Mouse (Mus musculus) midbrain, embryonic 16.5 days (tissue): Measurements from ENCODE around the gene Fcrls. TPM values are rescaled to one million over a fixed set of nuclear protein-coding genes. Genes with fewer than 3 reads are reported as not detected.

Experiments
- ATAC-seq: fragments of 200-750 bp; cut with Nextera tagmentation; 2 replicates; pipeline ENCODE4 v1.8.0; 2017; ENCODE audit warnings: moderate TSS enrichment
- H3K27ac ChIP-seq: fragments of 300-500 bp; sonication (generic); 2 replicates; pipeline ENCODE4 v1.5.1; 2014; ENCODE audit warnings: mild to moderate bottlenecking, low read length, mixed read lengths
- H3K27me3 ChIP-seq: fragments of 300-500 bp; sonication (generic); 2 replicates; pipeline ENCODE4 v1.6.1; 2014; ENCODE audit warnings: low read depth, low read length, mixed read lengths; ENCODE audit not compliant: control insufficient read depth, insufficient read depth
- H3K36me3 ChIP-seq: fragments of 300-500 bp; sonication (generic); 2 replicates; pipeline ENCODE4 v1.6.1; 2014; ENCODE audit warnings: mild to moderate bottlenecking, low read length, moderate library complexity, mixed read lengths; ENCODE audit not compliant: control insufficient read depth, insufficient read depth
- H3K4me1 ChIP-seq: fragments of 300-500 bp; sonication (generic); 2 replicates; pipeline ENCODE4 v1.6.1; 2014; ENCODE audit warnings: mild to moderate bottlenecking, low read length, mixed read lengths; ENCODE audit not compliant: control insufficient read depth, insufficient read depth
- H3K4me2 ChIP-seq: fragments of 300-500 bp; sonication (generic); 2 replicates; pipeline ENCODE4 v1.6.1; 2014; ENCODE audit warnings: mild to moderate bottlenecking, low read length, mixed read lengths
- H3K4me3 ChIP-seq: fragments of 300-500 bp; sonication (generic); 2 replicates; pipeline ENCODE4 v1.5.1; 2014; ENCODE audit warnings: low read depth, mild to moderate bottlenecking, low read length, moderate library complexity, mixed read lengths
- H3K9ac ChIP-seq: fragments of 300-500 bp; sonication (generic); 2 replicates; pipeline ENCODE4 v1.6.1; 2014; ENCODE audit warnings: low read depth, low read length, mixed read lengths
- H3K9me3 ChIP-seq: fragments of 300-500 bp; sonication (generic); replicated peaks from 2 replicates; pipeline ENCODE4 v1.6.1; 2014; ENCODE audit warnings: mild to moderate bottlenecking, low read length, mixed read lengths; ENCODE audit not compliant: control insufficient read depth, poor library complexity, severe bottlenecking
- WGBS: fragments of 180-500 bp; shearing (Covaris S2); extraction: QIAGEN DNeasy Blood & Tissue Kit; methylation state at CpG from one replicate; pipeline ENCODE4 v1.1.7; 2014; 5-methylcytosine and 5-hydroxymethylcytosine counted together
- polyA plus RNA-seq: library from polyadenylated mRNA; unstranded; fragments of >200 nt; fragmentation: Nextera tagmentation; extraction: Ambion mirVana; gene quantifications from 2 replicates; pipeline ENCODE4 v1.2.1, GENCODE M21; 2015

Fcrls gene
- 9.3 and 11.9 TPM in 2 replicates for polyA plus RNA-seq

DNA sequence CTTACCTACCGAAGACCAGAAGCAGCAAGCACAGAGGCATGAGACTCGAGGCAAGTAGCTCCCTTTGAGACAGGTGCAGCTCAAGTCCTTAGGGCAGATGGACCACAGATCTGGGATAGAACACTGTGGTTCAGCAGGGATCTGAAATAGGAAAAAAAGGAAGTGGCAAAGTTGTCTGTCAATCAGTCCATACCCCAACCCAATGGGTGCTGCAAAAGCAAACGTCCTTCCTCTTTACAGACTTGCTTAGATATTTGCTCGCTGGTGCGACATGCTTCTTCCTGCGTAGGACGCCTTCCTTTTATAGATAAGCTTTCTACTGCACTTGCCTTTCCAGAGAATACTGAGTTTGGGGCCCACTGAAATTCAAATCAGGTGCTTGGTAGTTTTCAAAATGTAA lies at the start of gene Fcrls:
Fcrls (minus strand) TSS at position 303 of the 400 bp plus-strand sequence.
- ATAC-seq: no peak

DNA sequence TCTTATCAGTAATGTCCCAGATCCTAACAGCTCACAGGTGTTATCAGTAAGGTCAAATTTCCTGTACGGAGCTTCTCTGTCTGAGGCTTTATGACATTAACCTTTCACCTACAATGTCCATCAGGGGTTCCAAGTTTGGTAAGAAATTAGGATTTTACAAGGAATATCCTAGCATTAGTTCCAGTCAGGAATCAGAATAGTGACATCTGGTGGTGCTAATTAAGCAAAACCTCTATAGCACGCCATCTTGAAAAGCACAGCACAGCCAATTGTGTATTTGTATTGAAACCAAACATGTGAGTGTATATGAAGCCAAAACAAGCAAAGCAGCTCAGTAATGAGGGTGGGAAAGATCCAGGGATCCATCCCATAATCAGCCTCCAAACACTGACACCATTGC lies 46.4 kb upstream of the Fcrls start:
- H3K4me1 ChIP-seq: no peaks in the 10 kb centered on the region
- no peaks in the 10 kb centered on the region for H3K27me3 ChIP-seq
- no peaks in the 10 kb centered on the region for H3K9me3 ChIP-seq
- no peaks in the 10 kb centered on the region for H3K36me3 ChIP-seq
- no peak overlapping the region for H3K9ac ChIP-seq
- no peak for ATAC-seq
- 83% methylated on average over 2 of the region's 2 CpGs for WGBS
- no peak overlapping the region for H3K27ac ChIP-seq
- no peak overlapping the region for H3K4me3 ChIP-seq
- H3K4me2 ChIP-seq: no peak overlapping the region

More for the DNA sequence above, at the start of gene Fcrls:
- Histone ChIP-seq H3K4me2 (no peak within 1 kb of the TSS), H3K27ac (no peak within 1 kb of the TSS), H3K4me3 (no peak within 1 kb of the TSS), H3K4me1 (no peaks in the 10 kb centered on the region), H3K9ac (no peak within 1 kb of the TSS), H3K27me3 (no peaks in the 10 kb centered on the region), H3K9me3 (no peaks in the 10 kb centered on the region), H3K36me3 (no peaks in the 10 kb centered on the region)
- 92% methylated on average over 7 of the region's 7 CpGs for WGBS

DNA sequence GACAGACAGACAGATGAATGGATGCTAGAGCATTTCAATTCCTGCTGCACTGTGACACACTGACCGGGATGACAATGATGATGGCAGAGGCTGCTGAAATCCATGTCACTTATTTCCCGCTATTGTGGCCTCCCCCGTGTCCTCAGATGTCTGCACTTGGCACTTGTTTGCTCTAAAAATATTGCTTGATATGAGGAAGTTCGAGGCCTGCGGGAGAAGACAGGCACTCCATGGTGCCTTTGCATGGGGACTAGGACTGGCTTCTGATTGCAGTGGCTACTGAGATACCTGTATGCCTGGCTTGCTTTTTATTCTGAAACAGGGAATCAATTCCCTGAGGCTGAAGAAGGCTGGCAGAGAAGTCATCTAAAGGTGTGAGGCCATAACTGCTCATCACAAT lies 36.4 kb upstream of the Fcrls start:
- Histone ChIP-seq H3K27ac (no peak overlapping the region), H3K4me3 (no peak overlapping the region), H3K4me1 (no peaks in the 10 kb centered on the region), H3K36me3 (no peaks in the 10 kb centered on the region), H3K9me3 (no peaks in the 10 kb centered on the region), H3K27me3 (no peaks in the 10 kb centered on the region), H3K9ac (no peak overlapping the region), H3K4me2 (no peak overlapping the region)
- 89% methylated on average over 5 of the region's 5 CpGs for WGBS
- no peak for ATAC-seq

DNA sequence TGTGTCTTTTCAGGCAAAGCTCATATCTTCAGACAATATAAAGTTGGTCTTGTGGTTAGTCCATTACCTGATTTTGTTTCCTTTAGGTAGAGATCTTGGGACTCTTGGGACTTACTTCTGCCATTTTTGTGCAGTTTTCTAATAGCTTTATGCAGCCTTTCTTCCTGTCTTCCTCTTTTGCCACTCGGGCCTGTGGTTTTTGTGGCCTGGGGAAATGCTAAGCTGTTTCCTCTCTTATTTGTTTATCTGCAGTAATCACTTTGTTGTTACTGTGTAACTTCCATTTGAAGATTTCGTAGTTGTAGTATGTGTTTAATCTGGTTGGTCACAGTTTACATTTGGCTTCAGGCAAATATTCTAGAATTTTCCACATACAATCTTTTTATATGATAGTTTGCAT lies 10.8 kb upstream of the Fcrls start:
- ATAC-seq: no peak
- WGBS: 78% methylated on average over 2 of the region's 2 CpGs
- no peaks in the 10 kb centered on the region for H3K9me3 ChIP-seq
- H3K27ac ChIP-seq: no peak overlapping the region
- H3K4me2 ChIP-seq: no peak overlapping the region
- no peak overlapping the region for H3K9ac ChIP-seq
- H3K27me3 ChIP-seq: no peaks in the 10 kb centered on the region
- H3K36me3 ChIP-seq: no peaks in the 10 kb centered on the region
- H3K4me1 ChIP-seq: no peaks in the 10 kb centered on the region
- no peak overlapping the region for H3K4me3 ChIP-seq

DNA sequence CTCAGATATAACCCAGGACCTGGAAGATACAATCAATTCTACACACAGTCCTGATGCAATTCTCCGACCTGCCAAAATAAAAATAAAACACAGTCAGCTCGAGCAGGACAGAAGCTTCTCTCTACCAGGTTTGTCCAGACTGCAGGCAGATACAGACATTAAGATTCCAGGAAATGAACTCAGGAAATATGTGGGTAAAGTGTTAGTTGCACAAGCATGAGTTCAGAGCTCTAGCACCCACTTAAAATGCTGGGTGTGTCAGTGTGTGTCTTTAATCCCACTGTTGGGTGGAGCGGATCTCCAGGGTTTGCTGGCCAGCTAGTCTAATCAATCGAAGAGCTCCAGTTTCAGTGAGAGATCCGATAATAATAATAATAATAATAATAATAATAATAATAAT lies 3.0 kb upstream of the Fcrls start:
- H3K36me3 ChIP-seq: no peaks in the 10 kb centered on the region
- H3K27me3 ChIP-seq: no peaks in the 10 kb centered on the region
- no peaks in the 10 kb centered on the region for H3K4me1 ChIP-seq
- no peak overlapping the region for H3K9ac ChIP-seq
- H3K4me3 ChIP-seq: no peak overlapping the region
- no peak overlapping the region for H3K4me2 ChIP-seq
- no peaks in the 10 kb centered on the region for H3K9me3 ChIP-seq
- 82% methylated on average over 5 of the region's 5 CpGs for WGBS
- no peak for ATAC-seq
- H3K27ac ChIP-seq: no peak overlapping the region

DNA sequence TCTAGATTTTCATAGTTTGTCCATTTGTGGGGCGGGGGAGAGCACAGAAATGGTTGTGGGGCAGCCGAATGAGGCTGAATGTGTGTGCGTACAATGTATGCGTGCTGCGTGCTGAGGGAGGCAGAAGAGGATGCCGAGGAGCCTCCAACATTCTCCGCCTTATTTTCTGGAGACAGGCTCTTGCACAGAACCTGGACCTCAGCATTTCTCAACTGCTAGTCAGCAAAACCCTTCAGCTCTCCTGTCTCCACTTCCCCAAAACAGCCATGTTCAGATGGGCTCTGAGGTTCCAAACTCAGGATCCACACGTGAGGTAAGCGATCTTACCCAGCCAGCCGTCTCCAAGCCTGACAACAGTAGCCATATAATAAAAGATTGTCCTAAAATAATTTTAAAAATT lies 8.3 kb downstream of the Fcrls start:
- WGBS: 89% methylated on average over 10 of the region's 10 CpGs
- no peak for ATAC-seq
- H3K4me2 ChIP-seq: no peak overlapping the region
- no peak overlapping the region for H3K4me3 ChIP-seq
- H3K27ac ChIP-seq: no peak overlapping the region
- H3K27me3 ChIP-seq: no peaks in the 10 kb centered on the region
- H3K4me1 ChIP-seq: no peaks in the 10 kb centered on the region
- H3K36me3 ChIP-seq: no peaks in the 10 kb centered on the region
- H3K9me3 ChIP-seq: no peaks in the 10 kb centered on the region
- no peak overlapping the region for H3K9ac ChIP-seq

DNA sequence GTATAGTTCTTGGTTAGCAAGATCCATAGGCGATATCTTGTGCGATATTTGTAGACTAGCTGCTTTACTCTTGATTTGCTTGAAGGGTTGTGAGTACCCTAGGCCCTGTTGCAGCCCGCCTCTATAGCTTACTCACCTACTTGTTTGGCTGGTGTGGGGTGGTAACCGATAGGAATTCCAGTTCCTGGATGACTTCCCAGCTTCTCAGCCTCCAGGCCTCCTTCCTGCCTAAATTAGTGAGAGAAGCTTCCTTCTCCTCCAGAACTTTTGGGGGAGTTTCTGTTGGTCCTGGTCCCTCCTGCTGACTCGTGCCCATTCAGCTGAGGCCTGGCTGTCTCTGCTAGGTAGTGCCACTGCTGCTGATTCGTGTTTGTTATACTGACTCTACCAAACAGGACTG lies 14.0 kb downstream of the Fcrls start:
- 86% methylated on average over 6 of the region's 6 CpGs for WGBS
- Histone ChIP-seq H3K4me2 (no peak overlapping the region), H3K9me3 (no peaks in the 10 kb centered on the region), H3K4me3 (no peak overlapping the region), H3K4me1 (no peaks in the 10 kb centered on the region), H3K36me3 (no peaks in the 10 kb centered on the region), H3K27ac (no peak overlapping the region), H3K9ac (no peak overlapping the region), H3K27me3 (no peaks in the 10 kb centered on the region)
- no peak for ATAC-seq

DNA sequence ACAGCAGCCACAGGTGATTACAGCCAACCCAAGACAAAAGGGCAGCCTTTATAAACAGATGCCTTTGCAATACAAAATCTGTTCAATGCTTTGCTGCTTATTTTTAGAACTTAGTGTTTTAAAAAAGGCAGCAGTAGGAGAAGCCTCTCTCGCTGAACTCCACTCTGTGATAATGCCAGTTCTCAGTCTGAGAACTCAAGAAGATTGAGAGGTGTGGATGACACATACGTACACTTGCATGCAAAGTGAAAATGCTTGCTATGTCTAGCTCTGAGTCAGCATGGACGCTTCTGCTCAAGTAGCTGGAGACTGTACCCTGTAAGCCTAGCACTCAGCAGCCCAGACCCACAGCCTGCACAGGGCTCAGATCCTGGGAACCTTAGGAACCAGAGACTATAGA lies 16.2 kb downstream of the Fcrls start:
- no peaks in the 10 kb centered on the region for H3K27me3 ChIP-seq
- no peak overlapping the region for H3K27ac ChIP-seq
- H3K9me3 ChIP-seq: no peaks in the 10 kb centered on the region
- H3K4me2 ChIP-seq: no peak overlapping the region
- H3K4me1 ChIP-seq: no peaks in the 10 kb centered on the region
- H3K4me3 ChIP-seq: no peak overlapping the region
- H3K9ac ChIP-seq: no peak overlapping the region
- WGBS: 78% methylated on average over 3 of the region's 3 CpGs
- no peak for ATAC-seq
- H3K36me3 ChIP-seq: no peaks in the 10 kb centered on the region

DNA sequence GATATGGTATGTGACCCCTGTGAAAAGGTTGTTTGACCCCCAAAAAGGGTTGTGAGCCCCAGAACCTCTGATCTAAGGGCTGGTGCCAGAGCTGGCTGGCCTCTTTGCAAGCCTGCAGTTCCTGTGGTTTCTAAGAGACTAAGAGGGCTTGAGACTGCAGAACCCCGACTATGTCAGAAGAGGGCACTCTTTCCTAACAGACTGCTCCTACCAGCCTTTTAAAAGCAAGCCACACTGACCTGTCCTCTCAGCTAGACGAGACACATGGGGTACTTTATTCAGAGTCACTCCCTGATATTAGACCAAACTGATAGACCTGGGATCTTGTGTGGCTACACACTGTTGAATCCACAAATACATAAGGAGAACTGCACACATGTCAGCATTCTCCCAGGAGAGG lies 19.9 kb downstream of the Fcrls start:
- Histone ChIP-seq H3K9me3 (no peaks in the 10 kb centered on the region), H3K9ac (no peak overlapping the region), H3K27me3 (no peaks in the 10 kb centered on the region), H3K4me2 (no peak overlapping the region), H3K4me3 (no peak overlapping the region), H3K27ac (no peak overlapping the region), H3K4me1 (no peaks in the 10 kb centered on the region), H3K36me3 (no peaks in the 10 kb centered on the region)
- ATAC-seq: no peak
- WGBS: 5% methylated on average over 2 of the region's 2 CpGs

DNA sequence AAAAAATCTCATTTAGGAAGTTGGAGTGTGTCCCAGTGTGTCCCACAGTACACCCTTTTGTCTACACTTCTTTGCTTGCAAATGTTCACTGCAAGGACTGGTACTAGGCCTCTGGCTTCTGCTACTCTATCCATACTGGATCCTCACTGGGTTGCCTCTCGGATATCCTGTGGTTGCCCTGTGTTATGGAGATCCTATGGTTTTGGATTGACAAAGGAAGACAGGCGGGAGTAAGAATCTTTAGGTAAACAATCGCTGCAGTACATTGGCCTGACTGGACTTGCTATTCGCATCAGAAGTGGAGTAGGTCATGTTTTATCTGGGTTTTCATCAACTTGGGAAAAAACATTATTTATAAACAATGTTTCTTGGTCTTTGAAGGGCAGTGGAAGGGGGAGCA lies 22.6 kb downstream of the Fcrls start:
- H3K4me3 ChIP-seq: no peak overlapping the region
- H3K27me3 ChIP-seq: no peaks in the 10 kb centered on the region
- H3K4me1 ChIP-seq: no peaks in the 10 kb centered on the region
- 73% methylated on average over 4 of the region's 4 CpGs for WGBS
- no peak overlapping the region for H3K4me2 ChIP-seq
- no peak for ATAC-seq
- H3K27ac ChIP-seq: no peak overlapping the region
- no peaks in the 10 kb centered on the region for H3K9me3 ChIP-seq
- no peaks in the 10 kb centered on the region for H3K36me3 ChIP-seq
- no peak overlapping the region for H3K9ac ChIP-seq
